Mouse (Mus musculus) CH12.LX (cell line): ENCODE measurements at regions not wholly inside any gene's neighbourhood (a gene's known extent, or its start where the extent isn't known, plus 50 kb on each side); places are given as distances from the start of the nearest gene placed in this dataset.

Experiments
- DNase-seq: peaks from one replicate; pipeline ENCODE4 v3.0.0-alpha.2; 2013; ENCODE audit errors: extremely low read depth
- H3K27ac ChIP-seq: 2 replicates; pipeline ENCODE4 v1.5.1; 2012; ENCODE audit warnings: low read depth, mild to moderate bottlenecking, control low read depth, moderate library complexity; ENCODE audit not compliant: insufficient read depth
- H3K27me3 ChIP-seq: replicated peaks from 2 replicates; pipeline ENCODE3; 2012; ENCODE audit warnings: inconsistent platforms
- H3K36me3 ChIP-seq, 2 experiments: replicated peaks in 1 of 2; 2 replicates each; pipeline versions ENCODE3 to v1.6.1; 2012; ENCODE audit warnings: inconsistent platforms in 1 of 2, low read length in 1 of 2, mild to moderate bottlenecking in 1 of 2, mixed read lengths in 1 of 2, moderate library complexity in 1 of 2; ENCODE audit not compliant: control insufficient read depth in 1 of 2, insufficient read depth in 1 of 2
- H3K4me1 ChIP-seq, 2 experiments: 2 replicates each; pipeline ENCODE4 v1.6.1; 2012; ENCODE audit warnings: inconsistent platforms in 1 of 2, moderate library complexity in 1 of 2; ENCODE audit not compliant: insufficient read depth in 2 of 2, control insufficient read depth in 1 of 2
- H3K4me2 ChIP-seq: 2 replicates; pipeline ENCODE4 v1.6.1; 2012; ENCODE audit warnings: low read depth, mild to moderate bottlenecking, control low read depth; ENCODE audit not compliant: poor library complexity, insufficient read depth, severe bottlenecking
- H3K4me3 ChIP-seq, 3 experiments: fragments of 150-350 bp in 1 of 3; sonication (generic) in 1 of 3; replicated peaks in 1 of 3; 2 replicates each; pipeline versions ENCODE3 to v1.5.1; 2011 to 2012; ENCODE audit warnings: low read depth in 2 of 3, low read length in 2 of 3, mild to moderate bottlenecking in 2 of 3, moderate library complexity in 2 of 3, control low read depth in 1 of 3, improper control_type of control experiment in 1 of 3, inconsistent platforms in 1 of 3, mixed read lengths in 1 of 3; ENCODE audit not compliant: poor library complexity in 1 of 3
- H3K79me2 ChIP-seq: replicated peaks from 2 replicates; pipeline ENCODE4 v1.6.1; 2012; ENCODE audit warnings: mild to moderate bottlenecking, moderate library complexity; ENCODE audit not compliant: control insufficient read depth, poor library complexity, insufficient read depth, severe bottlenecking; ENCODE audit errors: extremely low read depth
- H3K9ac ChIP-seq: 2 replicates; pipeline ENCODE4 v1.6.1; 2012; ENCODE audit warnings: low read depth, mild to moderate bottlenecking, control low read depth, moderate library complexity; ENCODE audit not compliant: insufficient read depth
- H3K9me3 ChIP-seq: replicated peaks from 2 replicates; pipeline ENCODE3; 2012; ENCODE audit warnings: low read length, inconsistent platforms, mixed read lengths
- BHLHE40 ChIP-seq: IDR thresholded peaks from 2 replicates; pipeline ENCODE4 v1.6.1; 2011; ENCODE audit warnings: mild to moderate bottlenecking, low read depth, low read length, improper control_type of control experiment
- CHD1 ChIP-seq: IDR thresholded peaks from 2 replicates; pipeline ENCODE4 v1.6.1; 2012; ENCODE audit warnings: low read depth, low read length, improper control_type of control experiment, inconsistent platforms
- CHD2 ChIP-seq: IDR thresholded peaks from 2 replicates; pipeline ENCODE4 v1.6.1; 2011; ENCODE audit warnings: low read length, improper control_type of control experiment
- CTCF ChIP-seq, 2 experiments: IDR thresholded peaks in 1 of 2; conservative IDR thresholded peaks in 1 of 2; 2 replicates each; pipeline ENCODE4 v1.5.1; 2011 to 2012; ENCODE audit warnings: low read depth in 2 of 2, low read length in 2 of 2, improper control_type of control experiment in 1 of 2, inconsistent platforms in 1 of 2, mild to moderate bottlenecking in 1 of 2, moderate library complexity in 1 of 2
- E2F4 ChIP-seq: IDR thresholded peaks from 2 replicates; pipeline ENCODE4 v1.6.1; 2011; ENCODE audit warnings: low read depth, low read length, improper control_type of control experiment; ENCODE audit not compliant: insufficient replicate concordance
- ELF1 ChIP-seq: IDR thresholded peaks from 2 replicates; pipeline ENCODE4 v1.6.1; 2014; ENCODE audit warnings: low read depth, mild to moderate bottlenecking, inconsistent platforms, low read length, improper control_type of control experiment
- EP300 ChIP-seq: IDR thresholded peaks from 2 replicates; pipeline ENCODE4 v1.6.1; 2011; ENCODE audit warnings: low read length, improper control_type of control experiment
- ETS1 ChIP-seq: conservative IDR thresholded peaks from 2 replicates; pipeline ENCODE4 v1.6.1; 2012; ENCODE audit warnings: low read depth, mild to moderate bottlenecking, inconsistent platforms, low read length, improper control_type of control experiment, moderate library complexity
- GABPA ChIP-seq: IDR thresholded peaks from 2 replicates; pipeline ENCODE4 v1.6.1; 2012; ENCODE audit warnings: low read depth, low read length, improper control_type of control experiment, inconsistent platforms; ENCODE audit not compliant: insufficient replicate concordance
- HCFC1 ChIP-seq: IDR thresholded peaks from 2 replicates; pipeline ENCODE4 v1.6.1; 2012; ENCODE audit warnings: low read depth, mild to moderate bottlenecking, inconsistent platforms, low read length, improper control_type of control experiment
- JUN ChIP-seq: IDR thresholded peaks from 2 replicates; pipeline ENCODE4 v1.6.1; 2011; ENCODE audit warnings: low read depth, mild to moderate bottlenecking, low read length, improper control_type of control experiment, moderate library complexity; ENCODE audit not compliant: insufficient read depth
- JUND ChIP-seq: conservative IDR thresholded peaks from 2 replicates; pipeline ENCODE4 v1.6.1; 2011; ENCODE audit warnings: low read depth, low read length, improper control_type of control experiment
- KAT2A ChIP-seq: IDR thresholded peaks from 2 replicates; pipeline ENCODE4 v1.6.1; 2012; ENCODE audit warnings: low read length, improper control_type of control experiment, inconsistent platforms; ENCODE audit not compliant: insufficient replicate concordance
- MAFK ChIP-seq: IDR thresholded peaks from 2 replicates; pipeline ENCODE4 v1.6.1; 2011; ENCODE audit warnings: low read length, improper control_type of control experiment; ENCODE audit not compliant: insufficient replicate concordance
- MAX ChIP-seq: IDR thresholded peaks from 2 replicates; pipeline ENCODE4 v1.6.1; 2011; ENCODE audit warnings: low read length, improper control_type of control experiment
- MEF2A ChIP-seq: IDR thresholded peaks from 2 replicates; pipeline ENCODE4 v1.6.1; 2014; ENCODE audit warnings: low read depth, mild to moderate bottlenecking, inconsistent platforms, low read length, improper control_type of control experiment, borderline replicate concordance
- MXI1 ChIP-seq: IDR thresholded peaks from 2 replicates; pipeline ENCODE4 v1.6.1; 2011; ENCODE audit warnings: mild to moderate bottlenecking, low read depth, low read length, improper control_type of control experiment
- NELFE ChIP-seq: IDR thresholded peaks from 2 replicates; pipeline ENCODE4 v1.6.1; 2011; ENCODE audit warnings: low read depth, low read length, improper control_type of control experiment
- NRF1 ChIP-seq: IDR thresholded peaks from 2 replicates; pipeline ENCODE4 v1.6.1; 2014; ENCODE audit warnings: low read depth, mild to moderate bottlenecking, inconsistent platforms, low read length, improper control_type of control experiment, moderate library complexity
- PAX5 ChIP-seq: IDR thresholded peaks from 2 replicates; pipeline ENCODE4 v1.6.1; 2012; ENCODE audit warnings: low read length, inconsistent platforms, mixed read lengths
- POLR2A ChIP-seq: IDR thresholded peaks from 2 replicates; pipeline ENCODE4 v1.6.1; 2011; ENCODE audit warnings: low read depth, mild to moderate bottlenecking, improper control_type of control experiment, low read length
- POLR2AphosphoS2 ChIP-seq: IDR thresholded peaks from 2 replicates; pipeline ENCODE4 v1.6.1; 2011; ENCODE audit warnings: low read depth, low read length, improper control_type of control experiment
- SIN3A ChIP-seq: IDR thresholded peaks from 2 replicates; pipeline ENCODE4 v1.6.1; 2012; ENCODE audit warnings: low read length, improper control_type of control experiment, inconsistent platforms
- SMC3 ChIP-seq: IDR thresholded peaks from 2 replicates; pipeline ENCODE4 v1.6.1; 2011; ENCODE audit warnings: low read depth, low read length, improper control_type of control experiment
- TBP ChIP-seq: conservative IDR thresholded peaks from 2 replicates; pipeline ENCODE4 v1.6.1; 2011; ENCODE audit warnings: low read depth, low read length, improper control_type of control experiment
- TCF12 ChIP-seq: IDR thresholded peaks from 2 replicates; pipeline ENCODE4 v1.6.1; 2014; ENCODE audit warnings: low read depth, mild to moderate bottlenecking, inconsistent platforms, low read length, improper control_type of control experiment
- UBTF ChIP-seq: IDR thresholded peaks from 2 replicates; pipeline ENCODE4 v1.6.1; 2012; ENCODE audit warnings: low read depth, mild to moderate bottlenecking, inconsistent platforms, low read length, improper control_type of control experiment, moderate library complexity
- USF2 ChIP-seq: conservative IDR thresholded peaks from 2 replicates; pipeline ENCODE4 v1.6.1; 2011; ENCODE audit warnings: low read depth, low read length, improper control_type of control experiment
- ZC3H11A ChIP-seq: IDR thresholded peaks from 2 replicates; pipeline ENCODE4 v1.6.1; 2012; ENCODE audit warnings: low read depth, mild to moderate bottlenecking, inconsistent platforms, low read length, improper control_type of control experiment
- ZKSCAN1 ChIP-seq: IDR thresholded peaks from 2 replicates; pipeline ENCODE4 v1.6.1; 2012; ENCODE audit warnings: low read depth, inconsistent platforms, low read length, improper control_type of control experiment, borderline replicate concordance
- ZMIZ1 ChIP-seq: IDR thresholded peaks from 2 replicates; pipeline ENCODE4 v1.6.1; 2012; ENCODE audit warnings: low read depth, mild to moderate bottlenecking, inconsistent platforms, low read length, improper control_type of control experiment
- dilution Hi-C: fragments of 300-500 bp; cut with MboI; formaldehyde crosslinking; loops from 2 replicates; pipeline ENCODE4 v1.14.3; 2020; ENCODE audit warnings: low sequenced_read_pairs; ENCODE audit not compliant: extremely low pct_unique_long_range_greater_than_20kb, extremely low pct_ligation_motif_present
- in situ Hi-C: fragments of 300-500 bp; cut with MboI; formaldehyde crosslinking; loops from 3 replicates; pipeline ENCODE4 v1.14.3; 2019; ENCODE audit warnings: low sequenced_read_pairs, low pct_ligation_motif_present, low pct_unique_long_range_greater_than_20kb, mixed read lengths

- in situ Hi-C loops = no loop called here
- H3K79me2 ChIP-seq = no peaks in the 10 kb centered on the region
- dilution Hi-C loops = no loop called here
- no peak for DNase-seq
- no peaks in the 10 kb centered on the region for H3K9me3 ChIP-seq
- H3K9ac ChIP-seq = no peak overlapping the region
- no peaks in the 10 kb centered on the region for H3K4me1 ChIP-seq
- no peaks in the 10 kb centered on the region for H3K27me3 ChIP-seq
- no peak for TF ChIP-seq SMC3
- TF ChIP-seq SIN3A = no peak
- no peak for TF ChIP-seq TBP
- no peak for TF ChIP-seq PAX5
- TF ChIP-seq KAT2A = no peak
- no peak for TF ChIP-seq NRF1
- no peak for TF ChIP-seq CHD1
- TF ChIP-seq E2F4 = no peak
- TF ChIP-seq TCF12 = no peak
- no peak for TF ChIP-seq CHD2
- no peak for TF ChIP-seq ZMIZ1
- TF ChIP-seq HCFC1 = no peak
- no peak for TF ChIP-seq NELFE
- no peak for TF ChIP-seq MEF2A
- TF ChIP-seq ZC3H11A = no peak
- TF ChIP-seq ELF1 = no peak
- TF ChIP-seq POLR2A = no peak
- no peak for TF ChIP-seq ETS1
- no peak for TF ChIP-seq MAX
- no peak for TF ChIP-seq BHLHE40
- no peak overlapping the region for H3K4me3 ChIP-seq
- H3K27ac ChIP-seq = no peak overlapping the region
- H3K36me3 ChIP-seq = no peaks in the 10 kb centered on the region
- H3K4me2 ChIP-seq = no peak overlapping the region
Measured at GRCm38 (mm10) chr2:148507523-148507922, 64.2 kb upstream of the Cd93 start.

- H3K4me3 ChIP-seq = no peak overlapping the region
- H3K9me3 ChIP-seq = no peaks in the 10 kb centered on the region
- H3K4me1 ChIP-seq = no peaks in the 10 kb centered on the region
- TF ChIP-seq CTCF (conservative IDR thresholded peaks at IDR 0.05 in 1 of 2, IDR thresholded peaks at IDR 0.05 in 1 of 2; ENCODE audit: low read depth in 2 of 2, low read length in 2 of 2) (no peak), KAT2A (no peak), TCF12 (no peak), MXI1 (no peak), GABPA (no peak), POLR2AphosphoS2 (no peak), ZKSCAN1 (no peak), CHD2 (no peak), USF2 (no peak), UBTF (no peak), ZMIZ1 (no peak), EP300 (no peak), NRF1 (no peak), JUND (no peak), JUN (no peak), SIN3A (no peak), MAFK (no peak)
- no peaks in the 10 kb centered on the region for H3K36me3 ChIP-seq
- DNase-seq = no peak
- H3K27me3 ChIP-seq = no peaks in the 10 kb centered on the region
- no peak overlapping the region for H3K4me2 ChIP-seq
- H3K27ac ChIP-seq = no peak overlapping the region
- in situ Hi-C loops (no loop called here), dilution Hi-C loops (no loop called here)
- H3K9ac ChIP-seq = no peak overlapping the region
- H3K79me2 ChIP-seq = no peaks in the 10 kb centered on the region
Measured at GRCm38 (mm10) chr2:148506966-148507365, 63.6 kb upstream of the Cd93 start.
